Mouse (Mus musculus): ENCODE results near the gene Camta1. TPM values are rescaled to one million over a fixed set of nuclear protein-coding genes. Genes with fewer than 3 reads are reported as not detected.

Camta1 gene
- total and polyA plus RNA-seq, 2 experiments: 2.7 to 6.1 TPM

GRCm38 (mm10) chr4:150898716-150899365 lies 962.8 kb downstream of the Camta1 start:
- TF ChIP-seq CTCF (IDR thresholded peaks at IDR 0.05; ENCODE audit: low read depth, low read length): peak; percentile 89
- no peak for TF ChIP-seq POLR2A (IDR thresholded peaks at IDR 0.05; ENCODE audit: extremely low read depth, insufficient read depth, low read length)
- H3K27me3 ChIP-seq (ENCODE audit: control insufficient read depth, insufficient read depth, low read length): no peaks in the 10 kb centered on the region
- no peak overlapping the region for H3K4me3 ChIP-seq (ENCODE audit: insufficient read depth, low read depth, low read length)
- no peak overlapping the region for H3K9ac ChIP-seq (ENCODE audit: low read depth, low read length)
- H3K79me2 ChIP-seq (ENCODE audit: control insufficient read depth, insufficient read depth, low read length): no peaks in the 10 kb centered on the region
- H3K4me1 ChIP-seq (ENCODE audit: control insufficient read depth, insufficient read depth, low read length): peaks cover 13% of the 10 kb centered on the region
- peak; percentile 65 for DNase-seq (ENCODE audit: extremely low read depth, low read depth, low spot score)
- no peak overlapping the region; the same call in 1 of the 2 replicates for H3K27ac ChIP-seq (replicated peaks; ENCODE audit: insufficient read depth, low read depth, low read length)
- peaks cover 10% of the 10 kb centered on the region for H3K36me3 ChIP-seq (ENCODE audit: control insufficient read depth, insufficient read depth, low read length)
- WGBS: 39% methylated on average over 13 of the region's 13 CpGs

DNA sequence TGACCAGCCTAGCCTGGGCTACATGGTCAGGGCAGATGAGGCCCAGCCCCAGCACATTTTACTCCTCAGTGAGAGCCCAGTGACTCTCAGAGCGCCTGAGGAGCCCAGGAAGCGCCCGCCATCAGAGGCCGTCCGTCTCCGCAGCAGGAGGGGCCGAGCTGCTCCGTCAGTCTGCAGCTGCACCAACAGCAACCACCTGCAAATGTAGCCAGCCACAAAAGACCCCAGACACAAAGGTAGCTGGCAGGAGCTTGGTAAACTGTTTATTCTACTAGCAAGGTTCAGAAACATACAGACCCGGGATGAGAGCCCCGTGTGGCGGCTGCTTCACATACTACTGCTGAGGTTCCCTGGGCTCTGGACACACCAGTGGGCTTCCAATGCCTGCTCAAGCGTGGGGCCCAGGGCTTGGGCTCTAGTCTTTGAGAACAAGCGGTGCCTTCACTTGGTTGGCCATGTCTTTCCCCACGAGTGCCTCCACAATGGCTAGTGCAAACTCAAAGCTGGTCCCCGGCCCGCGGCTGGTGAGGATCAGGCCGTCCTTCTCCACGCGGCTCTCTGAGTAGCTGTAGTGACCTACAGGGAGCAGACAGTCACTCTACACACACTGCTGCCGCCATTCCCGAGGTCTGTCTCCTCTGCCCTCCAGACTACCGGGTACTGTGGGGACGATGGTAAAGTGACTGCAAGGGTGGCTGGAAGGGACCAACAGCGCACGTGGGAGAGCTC lies 964.6 kb downstream of the Camta1 start:
- TF ChIP-seq POLR2A (IDR thresholded peaks at IDR 0.05; ENCODE audit: extremely low read depth, insufficient read depth, low read length) (no peak), CTCF (IDR thresholded peaks at IDR 0.05; ENCODE audit: low read depth, low read length) (no peak)
- no peak overlapping the region for H3K27ac ChIP-seq (replicated peaks; ENCODE audit: insufficient read depth, low read depth, low read length)

GRCm38 (mm10) chr4:150894718-150895501 lies 966.8 kb downstream of the Camta1 start:
- H3K79me2 ChIP-seq (ENCODE audit: control insufficient read depth, insufficient read depth, low read length): no peaks in the 10 kb centered on the region
- no peak overlapping the region for H3K9ac ChIP-seq (ENCODE audit: low read depth, low read length)
- 54% methylated on average over 8 of the region's 8 CpGs for WGBS
- no peak for DNase-seq (ENCODE audit: extremely low read depth, low read depth, low spot score)
- no peaks in the 10 kb centered on the region for H3K27me3 ChIP-seq (ENCODE audit: control insufficient read depth, insufficient read depth, low read length)
- peaks cover 5% of the 10 kb centered on the region; the same call in 1 of the 2 replicates for H3K36me3 ChIP-seq (ENCODE audit: control insufficient read depth, insufficient read depth, low read length)
- H3K27ac ChIP-seq (replicated peaks; ENCODE audit: insufficient read depth, low read depth, low read length): no peak overlapping the region
- H3K4me3 ChIP-seq (ENCODE audit: insufficient read depth, low read depth, low read length): no peak overlapping the region
- TF ChIP-seq POLR2A (IDR thresholded peaks at IDR 0.05; ENCODE audit: extremely low read depth, insufficient read depth, low read length): no peak
- H3K4me1 ChIP-seq (ENCODE audit: control insufficient read depth, insufficient read depth, low read length): peaks cover 4% of the 10 kb centered on the region; the same call in 1 of the 2 replicates

More for the DNA sequence above, 964.6 kb downstream of the Camta1 start:
- Histone ChIP-seq H3K9ac (ENCODE audit: low read depth, low read length) (no peak overlapping the region), H3K27me3 (ENCODE audit: control insufficient read depth, insufficient read depth, low read length) (no peaks in the 10 kb centered on the region), H3K4me1 (ENCODE audit: control insufficient read depth, insufficient read depth, low read length) (peaks cover 6% of the 10 kb centered on the region), H3K36me3 (ENCODE audit: control insufficient read depth, insufficient read depth, low read length) (peaks cover 10% of the 10 kb centered on the region), H3K79me2 (ENCODE audit: control insufficient read depth, insufficient read depth, low read length) (no peaks in the 10 kb centered on the region), H3K4me3 (ENCODE audit: insufficient read depth, low read depth, low read length) (no peak overlapping the region)
- no peak for DNase-seq (ENCODE audit: extremely low read depth, low read depth, low spot score)
- WGBS: 97% methylated on average over 26 of the region's 26 CpGs

DNA sequence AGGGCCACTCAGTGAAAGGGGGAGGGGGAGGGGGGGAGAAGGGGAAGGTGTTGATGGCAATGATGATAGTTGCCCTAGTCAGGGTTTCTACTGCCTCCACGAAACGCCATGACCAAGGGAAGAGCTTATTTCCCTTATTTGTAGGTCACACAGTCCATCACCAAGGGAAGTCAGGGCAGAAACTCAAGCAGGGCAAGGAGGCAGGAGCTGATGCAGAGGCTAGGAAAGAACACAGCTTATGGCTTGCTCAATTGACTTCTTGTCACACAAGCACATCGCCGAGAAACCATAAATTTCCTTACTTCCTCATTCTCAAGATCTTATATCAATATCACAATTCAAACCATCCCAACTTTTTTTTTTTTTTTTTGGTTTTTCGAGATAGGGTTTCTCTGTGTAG lies 970.4 kb downstream of the Camta1 start:
- 70% methylated on average over 5 of the region's 5 CpGs for WGBS
- Histone ChIP-seq H3K27me3 (ENCODE audit: control insufficient read depth, insufficient read depth, low read length) (no peaks in the 10 kb centered on the region), H3K79me2 (ENCODE audit: control insufficient read depth, insufficient read depth, low read length) (no peaks in the 10 kb centered on the region), H3K4me1 (ENCODE audit: control insufficient read depth, insufficient read depth, low read length) (peaks cover 2% of the 10 kb centered on the region; the same call in 1 of the 2 replicates), H3K36me3 (ENCODE audit: control insufficient read depth, insufficient read depth, low read length) (no peaks in the 10 kb centered on the region), H3K27ac (replicated peaks; ENCODE audit: insufficient read depth, low read depth, low read length) (no peak overlapping the region), H3K4me3 (ENCODE audit: insufficient read depth, low read depth, low read length) (no peak overlapping the region), H3K9ac (ENCODE audit: low read depth, low read length) (no peak overlapping the region)
- TF ChIP-seq CTCF (IDR thresholded peaks at IDR 0.05; ENCODE audit: low read depth, low read length) (no peak), POLR2A (IDR thresholded peaks at IDR 0.05; ENCODE audit: extremely low read depth, insufficient read depth, low read length) (no peak)
- DNase-seq (ENCODE audit: extremely low read depth, low read depth, low spot score): no peak

- Histone ChIP-seq H3K4me3 (ENCODE audit: insufficient read depth, low read depth, low read length) (no peak overlapping the region), H3K27ac (replicated peaks; ENCODE audit: insufficient read depth, low read depth, low read length) (peak overlapping the region; percentile 61), H3K79me2 (ENCODE audit: control insufficient read depth, insufficient read depth, low read length) (no peaks in the 10 kb centered on the region), H3K36me3 (ENCODE audit: control insufficient read depth, insufficient read depth, low read length) (no peaks in the 10 kb centered on the region), H3K9ac (ENCODE audit: low read depth, low read length) (peak overlapping the region; percentile 19; the same call in 1 of the 2 replicates), H3K4me1 (ENCODE audit: control insufficient read depth, insufficient read depth, low read length) (peaks cover 2% of the 10 kb centered on the region; the same call in 1 of the 2 replicates), H3K27me3 (ENCODE audit: control insufficient read depth, insufficient read depth, low read length) (no peaks in the 10 kb centered on the region)
- TF ChIP-seq CTCF (IDR thresholded peaks at IDR 0.05; ENCODE audit: low read depth, low read length): no peak
- no peak for TF ChIP-seq POLR2A (IDR thresholded peaks at IDR 0.05; ENCODE audit: extremely low read depth, insufficient read depth, low read length)
- 22% methylated on average over 13 of the region's 13 CpGs for WGBS
- DNase-seq (ENCODE audit: extremely low read depth, low read depth, low spot score): peak; percentile 71
Observed at GRCm38 (mm10) chr4:150889955-150890315, 971.7 kb downstream of the Camta1 start.

Data from liver, adult 2 months (tissue).